Mouse (Mus musculus) thymus, postnatal 25 days (tissue): Measurements from ENCODE around the gene Fsd2.
A peak's percentile ranks its signal among the peaks of the same experiment; 100 is the strongest.

ENCODE experiments used
- DNase-seq: peaks from one replicate; pipeline ENCODE4 v3.0.0; 2022

Gene Fsd2

GRCm38 (mm10) chr7:81539565-81539964, 27.2 kb downstream of the Fsd2 start:
- DNase-seq: no peak

GRCm38 (mm10) chr7:81538070-81538675, 28.6 kb downstream of the Fsd2 start:
- no peak for DNase-seq

- DNase-seq: no peak
Observed at GRCm38 (mm10) chr7:81536478-81536877, 30.3 kb downstream of the Fsd2 start.

GRCm38 (mm10) chr7:81531462-81531861, 35.3 kb downstream of the Fsd2 start:
- DNase-seq: no peak

- no peak for DNase-seq
Observed at GRCm38 (mm10) chr7:81528918-81529317, 37.8 kb downstream of the Fsd2 start.

GRCm38 (mm10) chr7:81523663-81524017, 43.1 kb downstream of the Fsd2 start:
- DNase-seq: no peak

GRCm38 (mm10) chr7:81523008-81523662, 43.6 kb downstream of the Fsd2 start:
- DNase-seq: peak; percentile 88

- DNase-seq: peak; percentile 15
Observed at GRCm38 (mm10) chr7:81516154-81517030, 50.4 kb downstream of the Fsd2 start.

- peak; percentile 12 for DNase-seq
Observed at GRCm38 (mm10) chr7:81514906-81515590, 51.7 kb downstream of the Fsd2 start.

GRCm38 (mm10) chr7:81501050-81501449, 65.7 kb downstream of the Fsd2 start:
- DNase-seq: no peak

- DNase-seq: no peak
Observed at GRCm38 (mm10) chr7:81498181-81498580, 68.6 kb downstream of the Fsd2 start, which contains the start of gene BC048679. TSS of gene BC048679 (minus strand) at chr7:81498281.

- no peak for DNase-seq
Observed at GRCm38 (mm10) chr7:81497171-81497570, 69.6 kb downstream of the Fsd2 start.

- peak; percentile 36 for DNase-seq
Observed at GRCm38 (mm10) chr7:81493331-81494021, 73.3 kb downstream of the Fsd2 start, which contains the start of gene Ap3b2. TSS of gene Ap3b2 (minus strand) at chr7:81493925.

GRCm38 (mm10) chr7:81492628-81493027, 74.1 kb downstream of the Fsd2 start:
- DNase-seq: no peak

- no peak for DNase-seq
Observed at GRCm38 (mm10) chr7:81489649-81490048, 77.1 kb downstream of the Fsd2 start.
